Mouse (Mus musculus) myocyte (in vitro differentiated cells): ENCODE measurements around the gene Gm17428. TPM values are rescaled to one million over a fixed set of nuclear protein-coding genes. Genes with fewer than 3 reads are reported as not detected.

ENCODE experiments used
- H3K27me3 ChIP-seq: one replicate; pipeline ENCODE4 v1.6.1; 2011; ENCODE audit not compliant: control insufficient read depth, insufficient read depth, insufficient read length
- H3K36me3 ChIP-seq: one replicate; pipeline ENCODE4 v1.6.1; 2011; ENCODE audit not compliant: control insufficient read depth, insufficient read depth
- H3K4me2 ChIP-seq: one replicate; pipeline ENCODE4 v1.6.1; 2011; ENCODE audit warnings: low read depth, control low read depth
- H3K4me3 ChIP-seq: one replicate; pipeline ENCODE4 v1.5.1; 2011; ENCODE audit warnings: mild to moderate bottlenecking, control low read depth, moderate library complexity
- H3K79me2 ChIP-seq: one replicate; pipeline ENCODE4 v1.6.1; 2011; ENCODE audit not compliant: control insufficient read depth, insufficient read depth
- H3ac ChIP-seq: one replicate; pipeline ENCODE4 v1.6.1; 2011; ENCODE audit not compliant: control insufficient read depth, insufficient read length
- CEBPB ChIP-seq: IDR thresholded peaks from 2 replicates; pipeline ENCODE4 v1.6.1; 2011; ENCODE audit warnings: mild to moderate bottlenecking, moderate library complexity; ENCODE audit not compliant: poor library complexity, insufficient read depth, severe bottlenecking
- E2F4 ChIP-seq: IDR thresholded peaks from one replicate; pipeline ENCODE4 v1.6.1; 2011; ENCODE audit warnings: mild to moderate bottlenecking, control low read depth, moderate library complexity; ENCODE audit not compliant: insufficient read depth
- MAX ChIP-seq: IDR thresholded peaks from one replicate; pipeline ENCODE4 v1.6.1; 2011; ENCODE audit warnings: low read depth, mild to moderate bottlenecking, control low read depth
- MYOD1 ChIP-seq, 3 experiments: IDR thresholded peaks; one replicate each; pipeline ENCODE4 v1.6.1; 2011; ENCODE audit warnings: control low read depth in 2 of 3, low read depth in 2 of 3, mild to moderate bottlenecking in 2 of 3, moderate library complexity in 1 of 3; ENCODE audit not compliant: insufficient read length in 2 of 3, control insufficient read depth in 1 of 3
- MYOG ChIP-seq, 3 experiments: IDR thresholded peaks; one replicate each; pipeline ENCODE4 v1.6.1; 2011; ENCODE audit warnings: control low read depth in 2 of 3, low read depth in 2 of 3, mild to moderate bottlenecking in 2 of 3; ENCODE audit not compliant: insufficient read length in 2 of 3, control insufficient read depth in 1 of 3, insufficient read depth in 1 of 3
- POLR2A ChIP-seq: IDR thresholded peaks from one replicate; pipeline ENCODE4 v1.6.1; 2011; ENCODE audit warnings: low read depth, mild to moderate bottlenecking, control low read depth, moderate library complexity; ENCODE audit not compliant: insufficient read length
- POLR2AphosphoS2 ChIP-seq: IDR thresholded peaks from one replicate; pipeline ENCODE4 v1.6.1; 2011; ENCODE audit warnings: low read depth, control low read depth; ENCODE audit not compliant: insufficient read length
- REST ChIP-seq: IDR thresholded peaks from one replicate; pipeline ENCODE4 v1.6.1; 2011; ENCODE audit warnings: mild to moderate bottlenecking, control low read depth, moderate library complexity; ENCODE audit not compliant: insufficient read depth, insufficient read length
- SRF ChIP-seq: IDR thresholded peaks from one replicate; pipeline ENCODE4 v1.6.1; 2011; ENCODE audit warnings: low read depth; ENCODE audit not compliant: control insufficient read depth, insufficient read length
- TCF12 ChIP-seq: IDR thresholded peaks from one replicate; pipeline ENCODE4 v1.6.1; 2011; ENCODE audit warnings: mild to moderate bottlenecking, control low read depth; ENCODE audit not compliant: poor library complexity, insufficient read depth, severe bottlenecking
- TCF3 ChIP-seq: IDR thresholded peaks from one replicate; pipeline ENCODE4 v1.6.1; 2011; ENCODE audit warnings: low read depth, control low read depth; ENCODE audit not compliant: insufficient read length
- USF1 ChIP-seq: IDR thresholded peaks from one replicate; pipeline ENCODE4 v1.6.1; 2011; ENCODE audit warnings: low read depth, mild to moderate bottlenecking, control low read depth, moderate library complexity
- polyA plus RNA-seq: library from polyadenylated mRNA; unstranded; fragments of >200 nt; fragmentation: generic; extraction: Trizol; gene quantifications from one replicate; pipeline ENCODE4 v1.2.1, GENCODE M21; 2012; ENCODE audit warnings: missing spikeins

The Gm17428 gene
- polyA plus RNA-seq, 1 experiment, result not detected

DNA sequence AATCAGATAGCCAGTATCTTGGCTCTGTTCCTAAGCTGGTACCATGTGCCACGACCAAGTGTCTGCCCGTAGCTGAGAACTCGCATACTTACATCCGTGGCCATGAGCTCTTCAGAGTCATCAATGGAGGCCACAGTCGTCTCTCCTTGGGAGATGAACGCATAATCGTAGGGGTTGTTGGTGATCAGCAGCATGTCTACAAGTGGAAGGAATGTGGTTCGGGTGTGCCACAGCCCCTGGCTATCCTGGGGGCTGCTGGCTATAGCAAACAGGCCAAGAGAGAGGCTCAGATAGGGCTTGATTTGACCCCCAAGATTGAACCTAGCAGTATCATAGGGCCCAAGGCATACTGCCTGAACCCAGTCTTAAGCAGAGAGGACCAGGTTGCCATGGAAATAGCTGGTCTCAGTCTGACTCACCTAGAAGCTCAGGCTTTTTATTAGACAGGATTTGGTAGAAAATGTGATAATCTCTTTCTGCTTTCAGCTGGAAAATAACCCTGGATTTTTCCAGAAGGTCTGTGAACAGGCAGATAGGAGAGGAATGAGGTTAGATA lies 13.2 kb downstream of the Gm17428 start:
- TF ChIP-seq POLR2A (no peak), MYOG (IDR thresholded peaks at IDR 0.05; ENCODE audit: control insufficient read depth in 1 of 3, insufficient read depth in 1 of 3, insufficient read length in 2 of 3, low read depth in 2 of 3) (no peak), SRF (no peak), CEBPB (no peak), TCF12 (no peak), POLR2AphosphoS2 (no peak), TCF3 (no peak), MYOD1 (IDR thresholded peaks at IDR 0.05; ENCODE audit: control insufficient read depth in 1 of 3, insufficient read length in 2 of 3, low read depth in 2 of 3) (no peak)
- no peaks in the 10 kb centered on the region for H3K36me3 ChIP-seq
- peaks cover 20% of the 10 kb centered on the region for H3K27me3 ChIP-seq
- no peak overlapping the region for H3K4me3 ChIP-seq
- H3K4me2 ChIP-seq, result no peak overlapping the region
- no peak overlapping the region for H3ac ChIP-seq
- H3K79me2 ChIP-seq, result no peaks in the 10 kb centered on the region

DNA sequence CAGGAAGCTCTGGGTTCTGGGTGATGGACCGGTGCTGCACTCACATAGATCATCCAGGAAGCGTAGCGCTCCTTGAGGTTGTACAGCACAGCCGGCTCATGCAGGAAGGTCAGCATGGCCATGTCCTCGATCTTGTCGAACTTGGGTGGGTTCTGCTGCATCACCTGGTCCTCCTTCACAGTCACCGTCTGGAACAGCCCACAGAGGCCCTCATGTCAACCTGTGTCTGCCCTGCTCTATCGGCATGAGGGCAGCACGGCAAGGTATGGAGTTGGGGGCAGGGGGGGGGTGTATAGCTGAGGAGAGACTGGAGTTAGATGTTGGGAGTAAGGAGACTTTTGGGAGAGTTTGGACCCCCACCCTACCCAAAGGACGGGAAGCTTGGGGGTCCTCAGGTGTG lies 15.5 kb downstream of the Gm17428 start:
- H3K79me2 ChIP-seq, result no peaks in the 10 kb centered on the region
- H3K4me2 ChIP-seq, result peak overlapping the region; percentile 5
- no peak overlapping the region for H3K4me3 ChIP-seq
- H3ac ChIP-seq, result no peak overlapping the region
- H3K27me3 ChIP-seq, result peaks cover 18% of the 10 kb centered on the region
- no peaks in the 10 kb centered on the region for H3K36me3 ChIP-seq
- TF ChIP-seq USF1, result no peak
- no peak for TF ChIP-seq SRF
- TF ChIP-seq E2F4, result no peak
- TF ChIP-seq TCF3, result no peak
- TF ChIP-seq POLR2A, result no peak
- no peak for TF ChIP-seq MYOD1 (IDR thresholded peaks at IDR 0.05; ENCODE audit: control insufficient read depth in 1 of 3, insufficient read length in 2 of 3, low read depth in 2 of 3)
- no peak for TF ChIP-seq TCF12
- no peak for TF ChIP-seq MAX
- TF ChIP-seq MYOG (IDR thresholded peaks at IDR 0.05; ENCODE audit: control insufficient read depth in 1 of 3, insufficient read depth in 1 of 3, insufficient read length in 2 of 3, low read depth in 2 of 3), result no peak
- no peak for TF ChIP-seq REST
- no peak for TF ChIP-seq CEBPB
- TF ChIP-seq POLR2AphosphoS2, result no peak

DNA sequence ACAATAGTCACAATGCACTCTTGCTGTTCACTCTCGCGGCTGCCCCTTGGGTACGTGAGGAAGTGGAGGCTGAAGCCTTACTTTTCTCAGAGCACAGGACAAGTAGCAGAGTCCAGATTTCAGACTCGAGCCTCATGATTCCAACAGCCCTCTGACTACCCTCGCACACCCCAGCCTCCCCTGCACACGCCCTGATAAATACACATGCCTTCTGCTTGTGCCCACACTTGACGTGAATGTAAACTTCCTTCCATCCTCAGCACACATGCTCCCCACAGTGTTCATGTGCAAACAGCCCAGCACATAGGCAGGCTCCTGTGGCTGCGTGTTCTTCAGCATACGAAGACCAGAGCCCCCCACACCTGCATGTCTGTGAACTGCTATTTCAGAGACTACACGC lies 16.9 kb downstream of the Gm17428 start:
- Histone ChIP-seq H3K27me3 (peaks cover 13% of the 10 kb centered on the region), H3K36me3 (no peaks in the 10 kb centered on the region), H3K4me3 (no peak overlapping the region), H3ac (no peak overlapping the region), H3K79me2 (no peaks in the 10 kb centered on the region), H3K4me2 (peak overlapping the region; percentile 66)
- TF ChIP-seq E2F4, result no peak
- no peak for TF ChIP-seq POLR2AphosphoS2
- TF ChIP-seq CEBPB, result no peak
- TF ChIP-seq TCF12, result no peak
- no peak for TF ChIP-seq MYOD1 (IDR thresholded peaks at IDR 0.05; ENCODE audit: control insufficient read depth in 1 of 3, insufficient read length in 2 of 3, low read depth in 2 of 3)
- no peak for TF ChIP-seq TCF3
- TF ChIP-seq MAX, result no peak
- no peak for TF ChIP-seq SRF
- TF ChIP-seq REST, result no peak
- TF ChIP-seq MYOG (IDR thresholded peaks at IDR 0.05; ENCODE audit: control insufficient read depth in 1 of 3, insufficient read depth in 1 of 3, insufficient read length in 2 of 3, low read depth in 2 of 3), result no peak
- no peak for TF ChIP-seq POLR2A
- no peak for TF ChIP-seq USF1

DNA sequence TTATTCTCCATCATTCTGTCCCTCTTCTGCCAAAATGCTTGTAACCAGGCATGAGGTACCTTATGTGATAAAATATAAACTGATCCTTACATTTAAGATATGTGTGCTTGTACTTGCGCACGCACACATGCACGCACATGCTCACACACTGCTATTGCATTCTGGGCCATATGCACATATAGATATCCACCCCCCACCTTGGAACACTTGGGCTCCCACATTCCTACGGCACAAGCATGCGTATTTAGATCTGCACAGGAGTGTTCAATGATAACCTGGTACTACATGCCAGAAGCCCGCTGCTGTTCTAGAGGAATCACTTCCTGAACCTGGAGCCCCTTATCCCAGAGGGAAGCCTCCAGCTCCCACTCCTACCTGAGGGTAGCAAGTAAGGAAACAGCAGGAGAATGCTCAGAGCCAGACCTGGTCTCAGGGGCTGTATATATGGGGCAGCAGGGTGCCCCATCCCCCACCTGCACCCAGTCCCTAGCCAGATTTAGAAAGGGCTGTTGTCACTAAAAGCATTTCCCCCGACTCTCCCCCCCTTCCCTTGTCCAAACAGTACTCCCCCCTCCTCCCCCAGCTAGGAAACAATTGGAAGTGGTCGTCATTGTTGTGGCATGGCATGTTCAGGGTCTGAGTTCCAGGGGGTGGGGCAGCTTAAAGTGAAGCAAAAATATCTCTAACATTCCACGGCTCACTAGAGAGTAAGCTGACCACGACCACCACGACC lies 17.6 kb downstream of the Gm17428 start, which contains the start of gene Myh7:
Myh7 (minus strand) TSS at position 491 of the 733 bp plus-strand sequence.
- H3K4me2 ChIP-seq, result peak within 1 kb of the TSS; percentile 66
- no peak for TF ChIP-seq E2F4
- no peak for TF ChIP-seq TCF12
- TF ChIP-seq POLR2A, result no peak
- TF ChIP-seq MYOD1 (IDR thresholded peaks at IDR 0.05; ENCODE audit: control insufficient read depth in 1 of 3, insufficient read length in 2 of 3, low read depth in 2 of 3), result no peak
- TF ChIP-seq USF1, result no peak
- no peak for TF ChIP-seq SRF
- TF ChIP-seq REST, result no peak
- no peak for TF ChIP-seq CEBPB
- no peak for TF ChIP-seq POLR2AphosphoS2
- TF ChIP-seq MYOG (IDR thresholded peaks at IDR 0.05; ENCODE audit: control insufficient read depth in 1 of 3, insufficient read depth in 1 of 3, insufficient read length in 2 of 3, low read depth in 2 of 3), result no peak
- no peak for TF ChIP-seq TCF3
- no peak for TF ChIP-seq MAX
- no peak within 1 kb of the TSS for H3K4me3 ChIP-seq

GRCm38 (mm10) chr14:54994869-54995186 lies 18.1 kb downstream of the Gm17428 start:
- TF ChIP-seq CEBPB (no peak), MYOG (IDR thresholded peaks at IDR 0.05; ENCODE audit: control insufficient read depth in 1 of 3, insufficient read depth in 1 of 3, insufficient read length in 2 of 3, low read depth in 2 of 3) (peak in 1 of 3 experiments; percentile 75), MYOD1 (IDR thresholded peaks at IDR 0.05; ENCODE audit: control insufficient read depth in 1 of 3, insufficient read length in 2 of 3, low read depth in 2 of 3) (peak in 2 of 3 experiments; percentile 51 to 80)

More for the DNA sequence above, 17.6 kb downstream of the Gm17428 start, which contains the start of gene Myh7:
- no peaks in the 10 kb centered on the region for H3K79me2 ChIP-seq
- H3ac ChIP-seq, result no peak within 1 kb of the TSS
- peaks cover 13% of the 10 kb centered on the region for H3K27me3 ChIP-seq
- no peaks in the 10 kb centered on the region for H3K36me3 ChIP-seq

More at GRCm38 (mm10) chr14:54994869-54995186, 18.1 kb downstream of the Gm17428 start:
- H3K4me3 ChIP-seq, result no peak overlapping the region
- H3K79me2 ChIP-seq, result no peaks in the 10 kb centered on the region
- H3K4me2 ChIP-seq, result peak overlapping the region; percentile 22
- no peak overlapping the region for H3ac ChIP-seq
- H3K27me3 ChIP-seq, result peaks cover 13% of the 10 kb centered on the region
- no peaks in the 10 kb centered on the region for H3K36me3 ChIP-seq
